Mouse (Mus musculus) hindbrain, embryonic 11.5 days (tissue): Measurements from ENCODE around the gene Pih1d1. TPM values are rescaled to one million over a fixed set of nuclear protein-coding genes. Genes with fewer than 3 reads are reported as not detected.

Source experiments
- ATAC-seq: fragments of 200-750 bp; cut with Nextera tagmentation; 2 replicates; pipeline ENCODE4 v1.8.0; 2017; ENCODE audit warnings: mild to moderate bottlenecking, moderate TSS enrichment, moderate library complexity; ENCODE audit not compliant: low FRiP score
- DNase-seq: peaks from one replicate; pipeline ENCODE4 v3.0.0-alpha.2; 2015; ENCODE audit warnings: low spot score
- H3K27ac ChIP-seq: fragments of 300-500 bp; sonication (generic); 2 replicates; pipeline ENCODE4 v1.5.1; 2014; ENCODE audit warnings: mild to moderate bottlenecking, low read depth, low read length
- H3K27me3 ChIP-seq: fragments of 300-500 bp; sonication (generic); 2 replicates; pipeline ENCODE4 v1.6.1; 2014; ENCODE audit warnings: mild to moderate bottlenecking, low read length, moderate library complexity, mixed read lengths; ENCODE audit not compliant: control insufficient read depth, insufficient read depth
- H3K36me3 ChIP-seq: fragments of 300-500 bp; sonication (generic); 2 replicates; pipeline ENCODE4 v1.6.1; 2014; ENCODE audit warnings: mild to moderate bottlenecking, low read length, moderate library complexity, mixed read lengths; ENCODE audit not compliant: control insufficient read depth, insufficient read depth
- H3K4me1 ChIP-seq: fragments of 300-500 bp; sonication (generic); replicated peaks from 2 replicates; pipeline ENCODE4 v1.6.1; 2014; ENCODE audit warnings: low read length, mixed read lengths; ENCODE audit not compliant: control insufficient read depth, insufficient read depth
- H3K4me2 ChIP-seq: fragments of 300-500 bp; sonication (generic); replicated peaks from 2 replicates; pipeline ENCODE4 v1.6.1; 2014; ENCODE audit warnings: mild to moderate bottlenecking, low read depth, low read length
- H3K4me3 ChIP-seq: fragments of 300-500 bp; sonication (generic); 2 replicates; pipeline ENCODE4 v1.5.1; 2014; ENCODE audit warnings: low read depth, low read length
- H3K9ac ChIP-seq: fragments of 300-500 bp; sonication (generic); 2 replicates; pipeline ENCODE4 v1.6.1; 2014; ENCODE audit warnings: low read depth, low read length
- H3K9me3 ChIP-seq: fragments of 300-500 bp; sonication (generic); 2 replicates; pipeline ENCODE4 v1.6.1; 2016; ENCODE audit warnings: low read length; ENCODE audit not compliant: control insufficient read depth
- WGBS: fragments of 180-500 bp; shearing (Covaris S2); extraction: QIAGEN DNeasy Blood & Tissue Kit; methylation state at CpG from one replicate; pipeline ENCODE4 v1.1.7; 2014; 5-methylcytosine and 5-hydroxymethylcytosine counted together
- polyA plus RNA-seq: library from polyadenylated mRNA; unstranded; fragments of >200 nt; fragmentation: Nextera tagmentation; extraction: Ambion mirVana; gene quantifications from 2 replicates; pipeline ENCODE4 v1.2.1, GENCODE M21; 2014

Gene Pih1d1
- polyA plus RNA-seq, 1 experiment from 2014 or later, result 105 TPM

DNA sequence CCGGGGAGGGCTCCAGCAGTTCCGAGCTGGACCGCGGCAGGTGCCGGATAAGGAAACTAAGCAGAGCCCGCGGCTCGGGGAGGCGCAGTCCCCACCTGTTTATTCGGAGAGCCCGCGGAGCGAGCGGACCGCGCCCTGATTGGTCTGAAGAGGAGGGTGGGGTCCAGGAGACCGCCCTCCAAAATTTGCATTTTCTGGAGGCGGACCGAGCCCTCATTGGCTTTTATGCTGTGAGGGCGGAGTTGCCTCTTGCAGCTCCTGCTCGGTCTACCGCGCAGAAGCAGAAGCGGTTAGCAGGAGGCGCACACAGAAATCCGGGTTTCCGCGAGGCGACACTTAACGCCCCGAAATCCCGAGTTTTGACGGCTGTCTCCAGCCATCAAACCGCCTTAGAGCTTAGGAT is 28.1 kb downstream of the Pih1d1 start:
- no peak overlapping the region for H3K9ac ChIP-seq
- WGBS, result under 1% methylated on average over 34 of the region's 34 CpGs
- peaks cover 3% of the 10 kb centered on the region; the same call in 1 of the 2 replicates for H3K4me1 ChIP-seq
- DNase-seq, result peak; percentile 83
- no peaks in the 10 kb centered on the region for H3K9me3 ChIP-seq
- peak overlapping the region; percentile 8 for H3K4me3 ChIP-seq
- peak overlapping the region; percentile 24 for H3K4me2 ChIP-seq
- ATAC-seq, result peak; percentile 78
- no peaks in the 10 kb centered on the region for H3K36me3 ChIP-seq
- H3K27me3 ChIP-seq, result peaks cover 71% of the 10 kb centered on the region
- H3K27ac ChIP-seq, result no peak overlapping the region

DNA sequence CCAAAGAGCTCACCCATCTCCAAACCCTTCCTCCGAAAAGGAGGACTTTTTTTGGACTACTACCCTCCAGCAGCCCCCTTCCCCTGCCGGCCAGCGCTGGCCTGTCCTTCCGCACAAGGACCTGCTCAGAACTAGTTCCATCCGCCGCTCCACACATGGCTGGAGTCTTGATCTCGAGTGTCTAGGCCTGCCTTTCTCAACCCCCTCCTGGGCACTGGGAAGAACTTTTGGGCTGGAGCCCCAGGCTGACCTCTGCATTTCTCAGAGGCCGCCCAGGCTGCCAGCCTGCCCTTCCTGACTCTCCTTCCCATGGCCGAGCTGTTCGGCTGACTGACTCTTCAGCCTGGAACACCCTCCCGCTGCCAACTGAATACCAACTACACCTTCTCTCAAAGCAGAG is 28.5 kb downstream of the Pih1d1 start:
- Histone ChIP-seq H3K4me1 (peaks cover 3% of the 10 kb centered on the region; the same call in 1 of the 2 replicates), H3K4me2 (peak overlapping the region; percentile 17), H3K9me3 (no peaks in the 10 kb centered on the region), H3K9ac (no peak overlapping the region), H3K27ac (no peak overlapping the region), H3K4me3 (peak overlapping the region; percentile 1), H3K36me3 (no peaks in the 10 kb centered on the region), H3K27me3 (peaks cover 67% of the 10 kb centered on the region)
- 18% methylated on average over 11 of the region's 11 CpGs for WGBS
- ATAC-seq (peak; percentile 16; the same call in 1 of the 2 replicates), DNase-seq (no peak)

DNA sequence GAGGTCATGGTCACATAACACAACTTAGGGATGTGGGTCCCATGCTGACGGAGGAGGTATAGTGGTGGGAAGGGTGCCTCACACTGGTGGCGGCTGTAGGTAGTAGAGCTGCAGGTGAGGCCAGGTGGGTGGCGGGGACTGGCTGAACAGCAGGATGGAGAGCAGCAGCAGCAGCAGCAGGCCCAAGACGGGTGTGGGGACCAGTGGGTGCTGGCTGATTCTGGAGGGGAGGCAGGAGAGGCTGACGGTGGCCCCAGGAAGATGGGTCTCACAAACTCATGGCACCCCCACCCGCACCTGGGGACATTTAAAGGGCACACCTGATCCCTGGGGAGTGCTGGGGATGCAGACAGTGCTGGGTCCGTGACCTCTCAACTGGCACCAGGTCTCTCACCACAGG is 29.6 kb downstream of the Pih1d1 start:
- Histone ChIP-seq H3K36me3 (no peaks in the 10 kb centered on the region), H3K27ac (no peak overlapping the region), H3K4me3 (no peak overlapping the region), H3K4me2 (no peak overlapping the region), H3K4me1 (peaks cover 3% of the 10 kb centered on the region; the same call in 1 of the 2 replicates), H3K27me3 (peaks cover 57% of the 10 kb centered on the region), H3K9ac (no peak overlapping the region), H3K9me3 (no peaks in the 10 kb centered on the region)
- ATAC-seq, result no peak
- 58% methylated on average over 7 of the region's 7 CpGs for WGBS
- DNase-seq, result no peak

DNA sequence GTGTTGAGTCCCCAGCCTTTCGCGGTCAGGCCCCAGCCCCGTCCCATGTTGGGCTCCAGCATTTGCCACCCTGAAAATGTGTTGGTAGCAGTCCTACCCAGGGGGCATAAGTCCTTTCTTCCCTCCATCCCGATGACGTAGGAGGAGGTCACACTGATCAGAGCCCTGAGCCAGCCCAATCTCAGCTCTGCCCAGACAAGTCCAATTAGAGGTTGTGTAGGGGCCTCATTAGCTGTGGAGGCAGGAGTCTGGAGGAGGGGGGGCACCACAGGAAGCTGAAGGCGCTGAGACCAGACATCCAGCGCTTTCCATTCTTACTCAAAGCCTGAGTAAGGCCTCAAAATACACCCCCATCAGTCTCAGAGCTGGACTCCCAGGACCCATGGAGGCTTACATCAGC is 31.8 kb downstream of the Pih1d1 start:
- ATAC-seq (no peak), DNase-seq (no peak)
- Histone ChIP-seq H3K27ac (no peak overlapping the region), H3K36me3 (no peaks in the 10 kb centered on the region), H3K27me3 (peaks cover 40% of the 10 kb centered on the region), H3K9ac (no peak overlapping the region), H3K4me3 (no peak overlapping the region), H3K4me2 (no peak overlapping the region), H3K9me3 (no peaks in the 10 kb centered on the region), H3K4me1 (peaks cover 3% of the 10 kb centered on the region; the same call in 1 of the 2 replicates)
- 63% methylated on average over 7 of the region's 7 CpGs for WGBS

DNA sequence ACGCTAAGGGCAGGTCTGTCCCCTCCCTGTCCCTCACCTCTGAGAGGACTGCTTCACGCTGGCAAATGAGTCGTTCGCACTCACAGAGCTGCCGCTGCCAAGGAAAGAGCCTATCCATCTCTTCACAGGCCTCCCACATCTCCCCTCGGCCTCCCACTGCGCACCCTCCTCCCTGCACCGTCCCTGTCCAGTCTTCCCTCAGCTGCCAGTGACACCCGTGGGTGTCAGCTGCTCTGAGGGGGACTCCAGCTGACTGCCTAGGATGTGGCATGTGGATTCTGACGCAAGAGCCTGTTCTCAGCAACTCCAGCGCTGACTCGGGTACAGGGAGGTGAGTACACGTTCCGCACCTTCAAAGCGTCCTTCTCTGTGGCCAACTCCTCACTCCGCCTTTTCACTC is 35.5 kb downstream of the Pih1d1 start:
- ATAC-seq, result no peak
- no peak for DNase-seq
- 62% methylated on average over 16 of the region's 16 CpGs for WGBS
- H3K27ac ChIP-seq, result no peak overlapping the region
- H3K9me3 ChIP-seq, result no peaks in the 10 kb centered on the region
- no peak overlapping the region for H3K4me3 ChIP-seq
- no peak overlapping the region for H3K9ac ChIP-seq
- H3K36me3 ChIP-seq, result no peaks in the 10 kb centered on the region
- H3K4me2 ChIP-seq, result no peak overlapping the region
- peaks cover 5% of the 10 kb centered on the region; the same call in 1 of the 2 replicates for H3K27me3 ChIP-seq
- no peaks in the 10 kb centered on the region for H3K4me1 ChIP-seq

DNA sequence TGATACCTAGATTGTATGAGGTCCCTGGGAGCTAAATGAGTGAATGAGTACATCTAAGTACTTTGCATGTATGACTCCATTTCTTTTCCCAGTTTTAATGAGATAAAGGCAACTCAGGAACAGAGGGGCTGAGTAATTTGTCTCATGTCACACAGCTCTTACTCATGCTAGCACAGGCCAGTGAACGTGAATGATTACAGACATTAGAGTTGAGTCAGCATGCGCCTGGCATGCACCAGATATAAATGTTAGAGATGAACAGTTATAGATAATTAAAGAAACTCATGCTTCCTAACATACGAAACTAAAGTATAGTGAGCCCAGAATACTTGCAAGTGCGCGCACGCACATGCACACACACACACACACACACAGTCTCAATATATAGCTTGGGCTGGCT is 36.1 kb downstream of the Pih1d1 start:
- no peaks in the 10 kb centered on the region for H3K4me1 ChIP-seq
- no peak overlapping the region for H3K9ac ChIP-seq
- H3K4me2 ChIP-seq, result no peak overlapping the region
- ATAC-seq, result no peak
- WGBS, result 91% methylated on average over 6 of the region's 6 CpGs
- no peak overlapping the region for H3K4me3 ChIP-seq
- DNase-seq, result no peak
- H3K27ac ChIP-seq, result no peak overlapping the region
- no peaks in the 10 kb centered on the region for H3K36me3 ChIP-seq
- peaks cover 5% of the 10 kb centered on the region; the same call in 1 of the 2 replicates for H3K27me3 ChIP-seq
- no peaks in the 10 kb centered on the region for H3K9me3 ChIP-seq

DNA sequence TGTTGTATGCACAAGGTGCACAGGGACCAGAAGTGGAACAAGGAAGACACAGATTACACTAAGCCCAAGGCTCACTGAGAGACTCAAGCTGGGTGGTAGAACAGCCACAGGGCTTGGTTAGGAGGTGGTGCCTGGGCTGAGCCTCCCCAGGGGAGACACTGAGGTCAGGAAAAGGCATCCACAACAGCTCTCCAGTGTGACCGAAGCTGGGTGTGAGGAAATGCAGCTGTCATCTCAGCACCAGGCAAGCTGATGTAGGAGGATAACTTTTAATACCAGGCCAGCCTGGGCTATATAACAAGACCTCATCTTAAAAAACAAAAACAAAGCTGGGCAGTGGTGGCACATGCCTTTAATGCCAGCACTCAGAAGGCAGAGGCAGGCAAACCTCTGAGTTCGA is 37.1 kb downstream of the Pih1d1 start:
- Histone ChIP-seq H3K36me3 (no peaks in the 10 kb centered on the region), H3K9ac (no peak overlapping the region), H3K4me2 (no peak overlapping the region), H3K4me1 (no peaks in the 10 kb centered on the region), H3K9me3 (no peaks in the 10 kb centered on the region), H3K27ac (no peak overlapping the region), H3K27me3 (peaks cover 5% of the 10 kb centered on the region; the same call in 1 of the 2 replicates), H3K4me3 (no peak overlapping the region)
- DNase-seq, result no peak
- ATAC-seq, result no peak
- WGBS, result 78% methylated on average over 2 of the region's 2 CpGs

DNA sequence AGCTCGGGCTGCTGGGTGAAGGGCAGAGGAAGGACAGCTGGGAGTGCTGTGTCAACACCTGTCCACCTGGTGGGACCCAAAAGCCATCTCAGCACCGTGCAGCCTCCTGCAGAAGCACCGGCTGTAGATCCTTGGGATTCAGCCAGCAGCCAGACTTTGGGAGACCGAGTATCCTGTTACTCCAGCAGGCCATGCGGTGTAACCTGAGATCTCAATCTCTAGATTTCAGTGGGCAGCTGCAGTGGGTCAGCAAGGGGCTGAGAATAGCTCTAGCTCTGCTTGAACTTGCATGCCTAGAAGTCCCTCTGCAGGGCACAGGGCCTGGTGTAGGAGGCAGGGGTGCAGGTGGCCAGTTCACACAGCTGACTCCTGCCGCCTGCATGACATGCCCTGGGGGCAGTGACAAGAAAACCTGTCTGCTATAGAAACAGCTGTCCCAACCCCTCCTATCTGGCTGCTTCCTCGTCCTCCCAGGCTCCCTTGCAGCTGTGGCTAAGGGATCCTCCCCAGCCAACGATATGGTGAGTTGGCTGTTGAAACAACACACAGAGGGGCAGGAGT is 37.8 kb downstream of the Pih1d1 start:
- Histone ChIP-seq H3K4me3 (no peak overlapping the region), H3K4me1 (no peaks in the 10 kb centered on the region), H3K4me2 (no peak overlapping the region), H3K27me3 (peaks cover 5% of the 10 kb centered on the region; the same call in 1 of the 2 replicates), H3K9ac (no peak overlapping the region), H3K27ac (no peak overlapping the region), H3K9me3 (no peaks in the 10 kb centered on the region), H3K36me3 (no peaks in the 10 kb centered on the region)
- ATAC-seq (no peak), DNase-seq (no peak)
- 21% methylated on average over 8 of the region's 8 CpGs for WGBS

DNA sequence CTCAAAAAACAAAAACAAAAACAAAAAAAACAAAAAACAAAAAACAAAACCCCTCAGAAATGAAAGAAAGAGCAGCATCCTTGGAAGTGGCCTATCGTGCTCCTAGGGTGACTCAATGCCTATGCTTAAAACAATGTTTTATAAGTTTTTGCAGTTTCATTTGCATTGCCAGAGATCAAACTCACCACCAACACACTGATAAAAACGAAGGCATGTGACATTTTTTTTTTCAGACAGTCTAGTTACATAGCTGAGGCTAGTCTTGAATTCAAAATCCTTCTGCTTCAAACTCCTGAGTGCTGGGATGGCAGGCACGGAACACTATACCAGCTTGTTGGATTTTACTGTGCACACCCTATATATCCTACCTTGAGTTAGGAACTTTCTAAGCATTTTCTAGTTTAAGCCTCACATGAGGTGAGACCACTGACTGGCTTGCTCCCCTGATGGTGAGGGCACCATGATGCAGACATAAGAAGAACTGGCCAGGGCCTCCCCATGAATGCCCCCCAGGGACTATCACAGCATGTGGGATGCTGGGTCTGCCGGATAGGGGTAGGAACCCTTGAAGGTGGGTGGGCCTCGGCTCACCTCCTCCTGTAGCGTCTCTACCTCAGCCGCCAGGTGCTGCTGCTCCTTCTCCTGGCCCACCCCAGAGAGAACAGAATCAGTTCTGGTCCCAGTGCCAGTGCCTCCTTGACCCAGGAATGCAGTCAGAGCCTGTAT is 38.6 kb downstream of the Pih1d1 start:
- Histone ChIP-seq H3K36me3 (no peaks in the 10 kb centered on the region), H3K9ac (no peak overlapping the region), H3K27me3 (peaks cover 5% of the 10 kb centered on the region; the same call in 1 of the 2 replicates), H3K27ac (no peak overlapping the region), H3K4me1 (no peaks in the 10 kb centered on the region), H3K4me3 (no peak overlapping the region), H3K9me3 (no peaks in the 10 kb centered on the region), H3K4me2 (no peak overlapping the region)
- no peak for DNase-seq
- 85% methylated on average over 7 of the region's 7 CpGs for WGBS
- ATAC-seq, result no peak
